Mouse (Mus musculus) hindbrain, postnatal 0 days (tissue): Measurements from ENCODE around the gene Stk26. TPM values are rescaled to one million over a fixed set of nuclear protein-coding genes. Genes with fewer than 3 reads are reported as not detected.
A peak's percentile ranks its signal among the peaks of the same experiment; 100 is the strongest.

Experiments used
- ATAC-seq: fragments of 200-750 bp; cut with Nextera tagmentation; 2 replicates; pipeline ENCODE4 v1.8.0; 2017; ENCODE audit warnings: mild to moderate bottlenecking, moderate TSS enrichment, moderate library complexity
- DNase-seq: peaks from one replicate; pipeline ENCODE4 v3.0.0-alpha.2; 2015; ENCODE audit warnings: low spot score
- H3K27ac ChIP-seq: fragments of 300-500 bp; sonication (generic); 2 replicates; pipeline ENCODE4 v1.5.1; 2014; ENCODE audit warnings: mild to moderate bottlenecking
- H3K27me3 ChIP-seq: fragments of 300-500 bp; sonication (generic); 2 replicates; pipeline ENCODE4 v1.6.1; 2014; ENCODE audit warnings: low read length, mixed read lengths; ENCODE audit not compliant: insufficient read depth
- H3K36me3 ChIP-seq: fragments of 300-500 bp; sonication (generic); 2 replicates; pipeline ENCODE4 v1.6.1; 2014; ENCODE audit warnings: low read length, mixed read lengths; ENCODE audit not compliant: insufficient read depth
- H3K4me1 ChIP-seq: fragments of 300-500 bp; sonication (generic); 2 replicates; pipeline ENCODE4 v1.6.1; 2014; ENCODE audit warnings: antibody characterized with exemption, low read length, mixed read lengths; ENCODE audit not compliant: insufficient read depth
- H3K4me2 ChIP-seq: fragments of 300-500 bp; sonication (generic); 2 replicates; pipeline ENCODE4 v1.6.1; 2014; ENCODE audit warnings: low read depth, mild to moderate bottlenecking, low read length, moderate library complexity, mixed read lengths
- H3K4me3 ChIP-seq: fragments of 300-500 bp; sonication (generic); 2 replicates; pipeline ENCODE4 v1.5.1; 2014; ENCODE audit warnings: low read length
- H3K9ac ChIP-seq: fragments of 300-500 bp; sonication (generic); replicated peaks from 2 replicates; pipeline ENCODE4 v1.6.1; 2014; ENCODE audit warnings: mild to moderate bottlenecking, low read length, moderate library complexity, mixed read lengths
- H3K9me3 ChIP-seq: fragments of 300-500 bp; sonication (generic); 2 replicates; pipeline ENCODE4 v1.6.1; 2016; ENCODE audit warnings: low read length, mixed read lengths
- CTCF ChIP-seq: IDR thresholded peaks from 2 replicates; pipeline ENCODE4 v1.5.1; 2016; ENCODE audit warnings: antibody characterized with exemption, control low read depth, low read depth
- WGBS: fragments of 180-500 bp; shearing (Covaris S2); extraction: QIAGEN DNeasy Blood & Tissue Kit; methylation state at CpG from one replicate; pipeline ENCODE4 v1.1.7; 2014; 5-methylcytosine and 5-hydroxymethylcytosine counted together
- polyA plus RNA-seq: library from polyadenylated mRNA; unstranded; fragments of >200 nt; fragmentation: Nextera tagmentation; extraction: Ambion mirVana; gene quantifications from 2 replicates; pipeline ENCODE4 v1.2.1, GENCODE M21; 2015
- total RNA-seq: library from RNA; depleted of rRNA; stranded (reverse); fragments of >200 nt; gene quantifications from 2 replicates; pipeline ENCODE4 v1.2.3, GENCODE M21; 2014

Gene Stk26
- total and polyA plus RNA-seq, 2 experiments from 2014 or later, result 0.99 to 1.3 TPM

DNA sequence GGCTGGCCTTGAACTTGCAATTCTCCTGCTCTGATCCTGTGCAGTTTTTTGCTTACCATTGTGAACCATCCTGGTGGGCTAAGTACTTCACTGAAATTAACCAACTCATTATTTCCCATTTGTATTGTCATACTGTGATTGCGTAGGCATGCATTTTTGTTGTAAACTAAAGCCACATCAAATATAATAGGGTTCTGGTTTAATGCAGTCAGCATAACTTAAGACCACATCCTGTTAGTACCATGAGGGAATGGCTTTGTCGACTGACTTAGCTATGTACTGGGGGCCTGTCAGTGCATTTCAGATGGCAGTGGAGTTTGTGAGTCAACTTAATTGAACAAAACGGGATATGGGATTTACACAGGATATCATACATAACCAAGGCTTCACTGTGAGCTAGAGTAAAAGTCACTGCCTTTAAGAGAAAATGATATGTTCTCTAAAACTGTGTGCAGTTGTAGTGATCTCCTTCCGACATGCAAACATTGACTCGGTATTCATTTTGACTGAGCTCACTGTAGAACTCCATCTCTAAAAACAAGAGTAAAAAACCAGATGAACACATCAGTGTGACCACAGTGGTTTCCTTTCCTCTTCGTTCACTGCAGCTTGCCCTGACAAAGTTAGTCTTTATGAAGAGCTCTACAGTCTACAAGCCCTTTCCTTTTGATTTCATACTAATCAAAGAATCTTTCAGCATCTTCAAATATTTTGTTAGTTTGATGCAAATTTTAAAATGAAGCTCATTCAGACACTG lies 33.6 kb downstream of the Stk26 start:
- ATAC-seq, result no peak
- WGBS, result 78% methylated on average over 6 of the region's 6 CpGs
- Histone ChIP-seq H3K27ac (no peak overlapping the region), H3K4me3 (no peak overlapping the region), H3K4me1 (no peaks in the 10 kb centered on the region), H3K4me2 (no peak overlapping the region), H3K27me3 (no peaks in the 10 kb centered on the region), H3K36me3 (no peaks in the 10 kb centered on the region), H3K9me3 (no peaks in the 10 kb centered on the region), H3K9ac (no peak overlapping the region)
- DNase-seq, result no peak
- no peak for TF ChIP-seq CTCF

DNA sequence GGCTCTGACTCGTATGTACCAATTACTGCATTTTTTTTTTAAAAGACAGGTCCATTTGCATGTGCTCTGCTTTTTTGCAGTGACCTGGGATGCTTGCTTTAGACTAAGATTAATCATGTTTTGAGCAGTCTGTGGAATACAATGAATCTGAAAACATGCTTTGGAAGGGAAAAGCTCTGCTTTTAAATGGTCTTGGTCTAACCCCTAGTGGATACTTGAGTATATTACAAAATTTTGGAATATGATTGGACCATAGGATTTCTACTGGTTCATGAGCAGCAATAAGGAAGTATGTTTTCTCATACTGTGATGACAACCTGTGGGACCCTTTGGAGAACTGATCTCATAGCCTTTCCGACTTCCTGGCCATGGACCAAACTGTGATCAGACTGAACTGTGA lies 47.2 kb downstream of the Stk26 start:
- no peaks in the 10 kb centered on the region for H3K36me3 ChIP-seq
- 65% methylated on average over 2 of the region's 2 CpGs for WGBS
- H3K4me1 ChIP-seq, result no peaks in the 10 kb centered on the region
- ATAC-seq, result no peak
- no peaks in the 10 kb centered on the region for H3K9me3 ChIP-seq
- H3K4me3 ChIP-seq, result no peak overlapping the region
- H3K27me3 ChIP-seq, result no peaks in the 10 kb centered on the region
- TF ChIP-seq CTCF, result 0 out of 2 replicates have a peak, but pooled peaks have one; percentile 20
- H3K4me2 ChIP-seq, result no peak overlapping the region
- no peak overlapping the region for H3K9ac ChIP-seq
- no peak overlapping the region for H3K27ac ChIP-seq
- DNase-seq, result no peak

DNA sequence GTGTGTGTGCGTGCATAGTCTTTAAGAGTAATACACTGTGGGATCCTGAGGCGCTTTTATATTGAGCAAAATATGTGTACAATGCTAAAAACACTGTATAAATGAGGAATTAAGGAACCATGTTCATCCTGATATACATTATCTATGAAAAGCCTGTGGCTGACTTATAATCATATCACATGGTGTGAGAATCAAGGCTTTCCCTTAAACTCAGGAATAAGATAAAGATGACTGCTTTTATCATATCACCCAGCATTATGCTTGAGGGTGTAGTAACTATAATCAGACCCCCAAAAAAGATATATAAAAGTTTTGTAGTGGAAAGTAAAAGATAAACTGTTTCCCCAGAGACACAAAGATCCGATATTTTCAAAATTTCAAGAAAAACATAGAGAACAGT lies 62.6 kb downstream of the Stk26 start:
- 83% methylated on average over 3 of the region's 3 CpGs for WGBS
- H3K27ac ChIP-seq, result no peak overlapping the region
- H3K27me3 ChIP-seq, result no peaks in the 10 kb centered on the region
- no peak overlapping the region for H3K4me3 ChIP-seq
- no peaks in the 10 kb centered on the region for H3K4me1 ChIP-seq
- H3K9me3 ChIP-seq, result no peaks in the 10 kb centered on the region
- H3K9ac ChIP-seq, result no peak overlapping the region
- H3K4me2 ChIP-seq, result no peak overlapping the region
- no peaks in the 10 kb centered on the region for H3K36me3 ChIP-seq
- no peak for DNase-seq
- no peak for ATAC-seq
- TF ChIP-seq CTCF, result no peak

DNA sequence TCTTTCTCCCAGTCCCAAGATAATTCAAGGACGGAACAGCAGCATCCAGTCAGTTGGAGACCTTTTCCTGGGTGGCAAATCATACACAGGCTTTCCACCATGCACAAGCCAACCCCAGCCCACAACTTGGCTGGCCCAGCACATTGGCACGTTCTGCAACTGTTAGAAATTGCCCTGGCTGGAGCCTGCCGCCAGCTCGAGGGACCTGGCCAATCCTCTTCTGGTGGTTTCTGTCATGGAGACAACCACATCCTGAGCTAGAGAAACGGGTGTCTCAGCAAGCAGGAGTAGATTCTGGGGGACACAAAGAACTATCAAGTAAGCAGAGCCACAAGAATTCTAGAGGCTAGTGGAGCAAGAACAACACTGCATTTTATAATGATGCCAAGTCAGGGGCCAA lies 69.1 kb downstream of the Stk26 start:
- no peaks in the 10 kb centered on the region for H3K9me3 ChIP-seq
- no peak for DNase-seq
- H3K4me3 ChIP-seq, result no peak overlapping the region
- no peak for TF ChIP-seq CTCF
- ATAC-seq, result no peak
- no peak overlapping the region for H3K9ac ChIP-seq
- no peak overlapping the region for H3K27ac ChIP-seq
- no peaks in the 10 kb centered on the region for H3K4me1 ChIP-seq
- no peaks in the 10 kb centered on the region for H3K36me3 ChIP-seq
- 72% methylated on average over 5 of the region's 5 CpGs for WGBS
- no peak overlapping the region for H3K4me2 ChIP-seq
- no peaks in the 10 kb centered on the region for H3K27me3 ChIP-seq

DNA sequence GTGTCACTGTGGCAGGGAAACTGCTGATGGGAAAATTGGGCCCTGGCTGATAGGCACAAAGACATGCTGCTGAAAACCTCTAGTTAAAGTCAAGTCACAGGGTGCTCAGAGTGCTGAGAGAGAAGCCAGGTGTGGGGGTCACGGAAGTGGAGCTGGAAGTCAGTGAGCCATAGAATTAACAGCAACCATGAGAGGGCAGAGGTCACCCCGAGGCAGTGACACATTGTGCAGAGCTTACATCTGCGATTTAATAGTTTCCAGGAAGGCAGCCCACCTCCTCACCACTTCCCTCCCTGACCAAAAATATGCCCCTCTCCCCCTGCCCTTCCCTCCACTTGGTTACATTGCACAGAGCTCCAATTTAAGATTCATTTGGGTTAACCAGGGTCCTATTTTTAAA lies 76.5 kb downstream of the Stk26 start:
- H3K36me3 ChIP-seq, result no peaks in the 10 kb centered on the region
- no peaks in the 10 kb centered on the region for H3K27me3 ChIP-seq
- no peak overlapping the region for H3K4me3 ChIP-seq
- no peak for ATAC-seq
- no peak overlapping the region for H3K9ac ChIP-seq
- TF ChIP-seq CTCF, result no peak
- H3K4me2 ChIP-seq, result no peak overlapping the region
- DNase-seq, result no peak
- no peaks in the 10 kb centered on the region for H3K9me3 ChIP-seq
- 58% methylated on average over 3 of the region's 3 CpGs for WGBS
- H3K4me1 ChIP-seq, result no peaks in the 10 kb centered on the region
- H3K27ac ChIP-seq, result no peak overlapping the region

DNA sequence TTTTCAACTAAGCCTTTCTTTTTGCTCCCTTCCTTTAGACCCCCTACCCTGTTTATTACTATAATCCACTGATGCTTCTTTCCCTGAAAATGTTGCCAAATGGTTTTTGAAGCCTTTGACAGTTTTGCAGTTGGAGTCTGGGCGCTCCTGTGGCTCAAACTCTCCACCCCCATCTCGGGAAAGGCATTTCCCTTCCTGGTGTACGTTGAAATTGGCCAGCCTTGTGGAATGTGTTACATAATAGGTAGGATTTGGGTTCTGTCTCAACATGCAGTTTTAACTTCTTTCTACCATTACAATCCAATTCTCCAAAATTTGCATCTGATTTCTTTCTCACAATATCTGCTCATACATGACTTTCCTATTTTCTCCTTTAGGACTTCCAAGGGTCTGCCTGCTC lies 77.9 kb downstream of the Stk26 start:
- no peak for TF ChIP-seq CTCF
- no peaks in the 10 kb centered on the region for H3K36me3 ChIP-seq
- DNase-seq, result no peak
- no peak overlapping the region for H3K4me3 ChIP-seq
- H3K9ac ChIP-seq, result no peak overlapping the region
- WGBS, result 61% methylated on average over 3 of the region's 3 CpGs
- no peak overlapping the region for H3K4me2 ChIP-seq
- H3K4me1 ChIP-seq, result no peaks in the 10 kb centered on the region
- H3K27ac ChIP-seq, result no peak overlapping the region
- no peaks in the 10 kb centered on the region for H3K27me3 ChIP-seq
- no peak for ATAC-seq
- no peaks in the 10 kb centered on the region for H3K9me3 ChIP-seq

DNA sequence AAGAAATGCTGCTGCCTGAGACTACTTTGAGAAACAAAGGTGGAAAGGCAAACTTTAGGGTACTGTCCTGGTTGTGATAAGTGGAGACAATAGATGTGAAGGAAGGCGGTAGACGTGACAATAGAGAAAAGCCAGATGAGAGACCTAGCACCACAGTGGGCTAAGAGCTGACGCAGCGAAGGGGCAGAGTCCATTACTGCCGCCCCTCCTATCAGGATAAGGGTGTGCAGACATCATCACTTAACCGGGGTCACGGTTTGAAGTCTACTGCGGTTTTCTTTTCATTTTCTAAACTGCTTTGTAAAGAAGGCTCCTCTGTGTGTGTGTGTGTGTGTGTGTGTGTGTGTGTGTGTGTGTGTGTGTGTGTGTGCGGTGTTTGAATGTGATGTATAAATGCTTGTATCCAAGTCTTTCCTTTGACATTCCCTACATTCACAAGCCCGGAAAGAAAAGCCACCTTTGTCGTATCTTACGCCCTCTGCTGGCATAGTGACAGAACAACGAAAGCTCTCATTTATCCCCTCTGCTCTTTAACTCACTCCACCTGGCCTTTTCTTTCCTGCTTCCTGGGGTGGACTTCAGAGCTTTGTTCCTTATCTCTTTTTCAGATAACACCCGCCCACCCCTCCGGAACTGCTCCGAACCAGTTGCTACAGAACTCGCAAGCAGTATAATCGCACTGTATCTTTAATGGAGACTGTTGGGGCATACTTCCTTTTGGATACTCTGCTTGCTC lies 84.0 kb downstream of the Stk26 start:
- DNase-seq, result peak; percentile 40
- no peaks in the 10 kb centered on the region for H3K9me3 ChIP-seq

More for the DNA sequence above, 84.0 kb downstream of the Stk26 start:
- no peak overlapping the region for H3K4me3 ChIP-seq
- no peaks in the 10 kb centered on the region for H3K36me3 ChIP-seq
- no peak overlapping the region for H3K4me2 ChIP-seq
- H3K27ac ChIP-seq, result no peak overlapping the region
- WGBS, result 43% methylated on average over 18 of the region's 18 CpGs
- peak; percentile 42; the same call in 1 of the 2 replicates for TF ChIP-seq CTCF
- no peaks in the 10 kb centered on the region for H3K27me3 ChIP-seq
- ATAC-seq, result no peak
- H3K9ac ChIP-seq, result no peak overlapping the region
- no peaks in the 10 kb centered on the region for H3K4me1 ChIP-seq
